Mouse (Mus musculus) lung, adult 2 months (tissue): ENCODE data around the gene Slc16a14.

Experiments used
- CTCF ChIP-seq: fragments of 200-500 bp; IDR thresholded peaks from 2 replicates; pipeline ENCODE4 v1.5.1; 2011; ENCODE audit warnings: mild to moderate bottlenecking, low read length, control low read depth; ENCODE audit not compliant: insufficient read depth
- POLR2A ChIP-seq: fragments of 200-500 bp; IDR thresholded peaks from 2 replicates; pipeline ENCODE4 v1.6.1; 2011; ENCODE audit warnings: low read depth, mild to moderate bottlenecking, control low read depth, low read length, borderline replicate concordance; ENCODE audit errors: extremely low read depth

GRCm38 (mm10) chr1:84861255-84861630, 73.7 kb downstream of the Slc16a14 start:
- TF ChIP-seq POLR2A (no peak), CTCF (no peak)
